Mouse (Mus musculus) sigmoid colon, adult 10 weeks (tissue): ENCODE data around the gene Olfr1289. TPM values are rescaled to one million over a fixed set of nuclear protein-coding genes. Genes with fewer than 3 reads are reported as not detected.

Source experiments
- polyA plus RNA-seq: library from polyadenylated mRNA; stranded (reverse); fragments of 350-450 nt; fragmentation: Illumina TruSeq; extraction: RNeasy Lipid Tissue Mini Kit (QIAGEN cat#74804); gene quantifications from one replicate; pipeline ENCODE4 v1.2.3, GENCODE M21; 2014; ENCODE audit warnings: low read depth, low replicate concordance

Olfr1289 gene
- polyA plus RNA-seq: not detected

GRCm38 (mm10) chr2:111480519-111480918 lies at the start of gene Olfr1289:
Gene Olfr1289 (plus strand): TSS chr2:111480819.

GRCm38 (mm10) chr2:111448842-111449241 lies 31.8 kb upstream of the Olfr1289 start, which contains the start of gene Olfr1287:
Gene Olfr1287 (plus strand): TSS chr2:111449142.

GRCm38 (mm10) chr2:111473801-111474200 lies 6.8 kb upstream of the Olfr1289 start, which contains the start of gene Olfr1288:
Gene Olfr1288 (plus strand): TSS chr2:111474101.

GRCm38 (mm10) chr2:111493729-111494128 lies 13.1 kb downstream of the Olfr1289 start, which contains the start of gene Olfr1290:
Gene Olfr1290 (minus strand): TSS chr2:111493829.

GRCm38 (mm10) chr2:111496880-111497279 lies 16.3 kb downstream of the Olfr1289 start, which contains the start of gene Olfr1291-ps1:
Gene Olfr1291-ps1 (plus strand): TSS chr2:111497180.

GRCm38 (mm10) chr2:111524903-111525302 lies 44.3 kb downstream of the Olfr1289 start, which contains the start of gene Olfr1293-ps:
Gene Olfr1293-ps (plus strand): TSS chr2:111525203.

Other genes starting within 250 kb of the Olfr1289 start
- gene Olfr1275, start 245.5 kb upstream of the Olfr1289 start, polyA plus RNA-seq: not detected
- gene Olfr1276, start 226.3 kb upstream of the Olfr1289 start, polyA plus RNA-seq: not detected
- gene Olfr1277, start 206.7 kb upstream of the Olfr1289 start, polyA plus RNA-seq: not detected
- gene Olfr1278, start 190.7 kb upstream of the Olfr1289 start, polyA plus RNA-seq: not detected
- not detected for gene Olfr1279, start 180.2 kb upstream of the Olfr1289 start, polyA plus RNA-seq
- gene Olfr1280, start 166.8 kb upstream of the Olfr1289 start, polyA plus RNA-seq: not detected
- not detected for gene Olfr1281, start 154.3 kb upstream of the Olfr1289 start, polyA plus RNA-seq
- not detected for gene Olfr1282, start 144.7 kb upstream of the Olfr1289 start, polyA plus RNA-seq
- gene Olfr1283, start 114.0 kb upstream of the Olfr1289 start, polyA plus RNA-seq: not detected
- not detected for gene Olfr1284, start 105.3 kb upstream of the Olfr1289 start, polyA plus RNA-seq
- not detected for gene Olfr1286, start 57.7 kb upstream of the Olfr1289 start, polyA plus RNA-seq
- not detected for gene Olfr1287, start 31.7 kb upstream of the Olfr1289 start, polyA plus RNA-seq
- gene Olfr1288, start 6.7 kb upstream of the Olfr1289 start, polyA plus RNA-seq: not detected
- not detected for gene Olfr1290, start 13.0 kb downstream of the Olfr1289 start, polyA plus RNA-seq
- gene Olfr1291-ps1, start 16.4 kb downstream of the Olfr1289 start, polyA plus RNA-seq: not detected
- gene Olfr1293-ps, start 44.4 kb downstream of the Olfr1289 start, polyA plus RNA-seq: not detected
- not detected for gene Olfr1294, start 59.5 kb downstream of the Olfr1289 start, polyA plus RNA-seq
- not detected for gene Olfr1295, start 88.9 kb downstream of the Olfr1289 start, polyA plus RNA-seq
- not detected for gene Olfr1297, start 145.7 kb downstream of the Olfr1289 start, polyA plus RNA-seq
- gene Olfr1298, start 168.4 kb downstream of the Olfr1289 start, polyA plus RNA-seq: not detected
- not detected for gene Olfr1299, start 180.6 kb downstream of the Olfr1289 start, polyA plus RNA-seq